Mouse (Mus musculus) liver, embryonic 14.5 days (tissue): ENCODE results near the gene Cmtm3. TPM values are rescaled to one million over a fixed set of nuclear protein-coding genes. Genes with fewer than 3 reads are reported as not detected.

Experiments
- ATAC-seq: fragments of 200-750 bp; cut with Nextera tagmentation; 2 replicates; pipeline ENCODE4 v1.8.0; 2017; ENCODE audit warnings: moderate number of reproducible peaks, mild to moderate bottlenecking, moderate library complexity; ENCODE audit not compliant: insufficient read depth
- DNase-seq, 3 experiments: peaks; one replicate each; pipeline ENCODE4 v3.0.0-alpha.2; 2012 to 2013; ENCODE audit warnings: low read depth in 3 of 3, low spot score in 3 of 3
- H3K27ac ChIP-seq: fragments of 300-500 bp; sonication (generic); 2 replicates; pipeline ENCODE4 v1.5.1; 2014; ENCODE audit warnings: moderate library complexity, mild to moderate bottlenecking, control low read depth, inconsistent platforms
- H3K27me3 ChIP-seq: fragments of 300-500 bp; sonication (generic); 2 replicates; pipeline ENCODE4 v1.6.1; 2014; ENCODE audit warnings: mild to moderate bottlenecking, low read length, moderate library complexity; ENCODE audit not compliant: control insufficient read depth, insufficient read depth
- H3K36me3 ChIP-seq: fragments of 300-500 bp; sonication (generic); replicated peaks from 2 replicates; pipeline ENCODE4 v1.6.1; 2014; ENCODE audit warnings: low read depth; ENCODE audit not compliant: control insufficient read depth, insufficient read depth
- H3K4me1 ChIP-seq, 2 experiments: fragments of 200-500 bp in 1 of 2; fragments of 300-500 bp in 1 of 2; sonication (generic) in 1 of 2; replicated peaks; 2 replicates each; pipeline ENCODE4 v1.6.1; 2012 to 2014; ENCODE audit warnings: antibody characterized with exemption in 1 of 2, inconsistent platforms in 1 of 2, low read length in 1 of 2; ENCODE audit not compliant: control insufficient read depth in 2 of 2, insufficient read depth in 2 of 2
- H3K4me2 ChIP-seq: fragments of 300-500 bp; sonication (generic); 2 replicates; pipeline ENCODE4 v1.6.1; 2014; ENCODE audit warnings: low read depth, mild to moderate bottlenecking, control low read depth, moderate library complexity
- H3K4me3 ChIP-seq, 2 experiments: fragments of 200-500 bp in 1 of 2; fragments of 300-500 bp in 1 of 2; sonication (generic) in 1 of 2; 2 replicates each; pipeline ENCODE4 v1.5.1; 2012 to 2014; ENCODE audit warnings: low read depth in 2 of 2, low read length in 2 of 2, mild to moderate bottlenecking in 2 of 2, control low read depth in 1 of 2, inconsistent platforms in 1 of 2, moderate library complexity in 1 of 2; ENCODE audit not compliant: insufficient read depth in 1 of 2
- H3K9ac ChIP-seq: fragments of 300-500 bp; sonication (generic); replicated peaks from 2 replicates; pipeline ENCODE4 v1.6.1; 2014; ENCODE audit warnings: mild to moderate bottlenecking, control low read depth, moderate library complexity
- H3K9me3 ChIP-seq: fragments of 300-500 bp; sonication (generic); 2 replicates; pipeline ENCODE4 v1.6.1; 2016; ENCODE audit warnings: low read length, mixed read lengths; ENCODE audit not compliant: control insufficient read depth
- CTCF ChIP-seq: IDR thresholded peaks from 2 replicates; pipeline ENCODE4 v1.5.1; 2016; ENCODE audit warnings: antibody characterized with exemption, low read depth, control low read depth
- EP300 ChIP-seq: IDR thresholded peaks from 2 replicates; pipeline ENCODE4 v1.6.1; 2016; ENCODE audit warnings: antibody characterized with exemption, low read depth
- WGBS: fragments of 180-500 bp; shearing (Covaris S2); extraction: QIAGEN DNeasy Blood & Tissue Kit; methylation state at CpG from one replicate; pipeline ENCODE4 v1.1.7; 2014; ENCODE audit not compliant: insufficient replicate concordance; 5-methylcytosine and 5-hydroxymethylcytosine counted together
- polyA plus RNA-seq, 2 experiments: library from polyadenylated mRNA; depleted of rRNA in 1 of 2; stranded (reverse) in 1 of 2; unstranded in 1 of 2; fragments of >200 nt; fragmentation: Nextera tagmentation in 1 of 2; extraction: Ambion mirVana in 1 of 2; gene quantifications; 2 replicates each; pipeline versions ENCODE4 v1.2.1 to v1.2.3; 2012 to 2014

The Cmtm3 gene
- polyA plus RNA-seq, 2 experiments = 14.3 to 14.6 TPM

- no peak for ATAC-seq
- TF ChIP-seq CTCF (no peak), EP300 (no peak)
- H3K36me3 ChIP-seq = no peaks in the 10 kb centered on the region
- no peak overlapping the region for H3K4me2 ChIP-seq
- DNase-seq = no peak
- no peaks in the 10 kb centered on the region for H3K27me3 ChIP-seq
- H3K4me3 ChIP-seq = no peak overlapping the region
- no peak overlapping the region for H3K9ac ChIP-seq
- peaks cover 0 to 3% of the 10 kb centered on the region in 2 experiments; a peak in 1 of 4 replicates for H3K4me1 ChIP-seq
- no peaks in the 10 kb centered on the region for H3K9me3 ChIP-seq
- 64% methylated on average over 7 of the region's 7 CpGs for WGBS
- no peak overlapping the region for H3K27ac ChIP-seq
Measured at GRCm38 (mm10) chr8:104387501-104387900, 48.3 kb downstream of the Cmtm3 start.

- no peak overlapping the region for H3K4me3 ChIP-seq
- no peaks in the 10 kb centered on the region for H3K27me3 ChIP-seq
- 69% methylated on average over 2 of the region's 2 CpGs for WGBS
- H3K9me3 ChIP-seq = no peaks in the 10 kb centered on the region
- TF ChIP-seq CTCF = no peak
- no peak for TF ChIP-seq EP300
- DNase-seq = no peak
- H3K9ac ChIP-seq = no peak overlapping the region
- peaks cover 0 to 3% of the 10 kb centered on the region in 2 experiments; a peak in 1 of 4 replicates for H3K4me1 ChIP-seq
- H3K36me3 ChIP-seq = no peaks in the 10 kb centered on the region
- H3K27ac ChIP-seq = no peak overlapping the region
- no peak for ATAC-seq
- no peak overlapping the region for H3K4me2 ChIP-seq
Measured at GRCm38 (mm10) chr8:104387980-104388379, 48.8 kb downstream of the Cmtm3 start.

GRCm38 (mm10) chr8:104390245-104390644 is 51.0 kb downstream of the Cmtm3 start:
- TF ChIP-seq CTCF (no peak), EP300 (no peak)
- H3K9ac ChIP-seq = no peak overlapping the region
- H3K36me3 ChIP-seq = no peaks in the 10 kb centered on the region
- no peak overlapping the region for H3K4me3 ChIP-seq
- no peaks in the 10 kb centered on the region for H3K9me3 ChIP-seq
- H3K4me1 ChIP-seq = 0 out of 4 replicates have a peak, but pooled peaks cover 0 to 3% of the 10 kb centered on the region in 2 experiments
- peaks cover 12% of the 10 kb centered on the region for H3K27me3 ChIP-seq
- no peak for ATAC-seq
- 62% methylated on average over 8 of the region's 8 CpGs for WGBS
- no peak overlapping the region for H3K27ac ChIP-seq
- no peak for DNase-seq
- no peak overlapping the region for H3K4me2 ChIP-seq

- Histone ChIP-seq H3K9me3 (no peaks in the 10 kb centered on the region), H3K4me2 (no peak overlapping the region), H3K4me3 (no peak overlapping the region), H3K9ac (no peak overlapping the region), H3K27me3 (peaks cover 19% of the 10 kb centered on the region), H3K27ac (no peak overlapping the region), H3K36me3 (no peaks in the 10 kb centered on the region), H3K4me1 (0 out of 4 replicates have a peak, but pooled peaks cover 0 to 3% of the 10 kb centered on the region in 2 experiments)
- 77% methylated on average over 6 of the region's 7 CpGs for WGBS
- ATAC-seq = no peak
- no peak for DNase-seq
- TF ChIP-seq CTCF = no peak
- TF ChIP-seq EP300 = no peak
Measured at GRCm38 (mm10) chr8:104393139-104393538, 53.9 kb downstream of the Cmtm3 start.

- WGBS = 85% methylated on average over 6 of the region's 6 CpGs
- Histone ChIP-seq H3K9ac (no peak overlapping the region), H3K27me3 (peaks cover 19% of the 10 kb centered on the region), H3K4me3 (no peak overlapping the region), H3K27ac (no peak overlapping the region), H3K4me1 (0 out of 4 replicates have a peak, but pooled peaks cover 0 to 3% of the 10 kb centered on the region in 2 experiments), H3K36me3 (no peaks in the 10 kb centered on the region), H3K9me3 (no peaks in the 10 kb centered on the region), H3K4me2 (no peak overlapping the region)
- TF ChIP-seq CTCF = no peak
- TF ChIP-seq EP300 = no peak
- ATAC-seq (no peak), DNase-seq (no peak)
Measured at GRCm38 (mm10) chr8:104393767-104394166, 54.6 kb downstream of the Cmtm3 start.
